Mouse (Mus musculus): Measurements from ENCODE around the gene Plac8. TPM values are rescaled to one million over a fixed set of nuclear protein-coding genes. Genes with fewer than 3 reads are reported as not detected.
A peak's percentile ranks its signal among the peaks of the same experiment; 100 is the strongest.

Plac8 gene
- polyA plus RNA-seq, 1 experiment from 2014 or later, result 104 TPM

- H3K9ac ChIP-seq (replicated peaks), result no peak overlapping the region
- TF ChIP-seq CTCF (IDR thresholded peaks at IDR 0.05; ENCODE audit: low read depth) (no peak), EP300 (IDR thresholded peaks at IDR 0.05; ENCODE audit: low read depth) (no peak)
- DNase-seq (no peak), ATAC-seq (no peak)
- H3K36me3 ChIP-seq (replicated peaks; ENCODE audit: insufficient read depth, low read length), result no peaks in the 10 kb centered on the region
- WGBS (ENCODE audit: insufficient replicate concordance), result 84% methylated on average over 6 of the region's 6 CpGs
- no peak overlapping the region for H3K4me3 ChIP-seq (ENCODE audit: low read depth, low read length)
- no peak overlapping the region for H3K4me2 ChIP-seq (ENCODE audit: low read depth, low read length)
- H3K27ac ChIP-seq (ENCODE audit: low read depth), result no peak overlapping the region
- peaks cover 10% of the 10 kb centered on the region; the same call in 1 of the 2 replicates for H3K4me1 ChIP-seq (ENCODE audit: insufficient read depth)
- no peaks in the 10 kb centered on the region; the same call in 1 of the 2 replicates for H3K9me3 ChIP-seq (ENCODE audit: low read length)
- no peaks in the 10 kb centered on the region for H3K27me3 ChIP-seq (ENCODE audit: insufficient read depth, low read length)
Measured at GRCm38 (mm10) chr5:100595999-100596398, 24.0 kb upstream of the Plac8 start.

GRCm38 (mm10) chr5:100594803-100595467, 22.9 kb upstream of the Plac8 start:
- no peaks in the 10 kb centered on the region for H3K27me3 ChIP-seq (ENCODE audit: insufficient read depth, low read length)
- H3K4me3 ChIP-seq (ENCODE audit: low read depth, low read length), result no peak overlapping the region
- peaks cover 7% of the 10 kb centered on the region; the same call in 1 of the 2 replicates for H3K4me1 ChIP-seq (ENCODE audit: insufficient read depth)
- ATAC-seq (no peak), DNase-seq (no peak)
- TF ChIP-seq CTCF (IDR thresholded peaks at IDR 0.05; ENCODE audit: low read depth) (no peak), EP300 (IDR thresholded peaks at IDR 0.05; ENCODE audit: low read depth) (no peak)
- 81% methylated on average over 13 of the region's 13 CpGs for WGBS (ENCODE audit: insufficient replicate concordance)
- no peak overlapping the region for H3K9ac ChIP-seq (replicated peaks)
- no peak overlapping the region for H3K4me2 ChIP-seq (ENCODE audit: low read depth, low read length)
- H3K27ac ChIP-seq (ENCODE audit: low read depth), result no peak overlapping the region
- no peaks in the 10 kb centered on the region for H3K36me3 ChIP-seq (replicated peaks; ENCODE audit: insufficient read depth, low read length)
- no peaks in the 10 kb centered on the region; the same call in 1 of the 2 replicates for H3K9me3 ChIP-seq (ENCODE audit: low read length)

- no peak overlapping the region for H3K4me3 ChIP-seq (ENCODE audit: low read depth, low read length)
- no peaks in the 10 kb centered on the region for H3K36me3 ChIP-seq (replicated peaks; ENCODE audit: insufficient read depth, low read length)
- H3K9ac ChIP-seq (replicated peaks), result no peak overlapping the region
- TF ChIP-seq EP300 (IDR thresholded peaks at IDR 0.05; ENCODE audit: low read depth) (no peak), CTCF (IDR thresholded peaks at IDR 0.05; ENCODE audit: low read depth) (no peak)
- no peak overlapping the region for H3K4me2 ChIP-seq (ENCODE audit: low read depth, low read length)
- no peaks in the 10 kb centered on the region for H3K27me3 ChIP-seq (ENCODE audit: insufficient read depth, low read length)
- H3K4me1 ChIP-seq (ENCODE audit: insufficient read depth), result peaks cover 5% of the 10 kb centered on the region; the same call in 1 of the 2 replicates
- 43% methylated on average over 5 of the region's 5 CpGs for WGBS (ENCODE audit: insufficient replicate concordance)
- H3K27ac ChIP-seq (ENCODE audit: low read depth), result no peak overlapping the region
- H3K9me3 ChIP-seq (ENCODE audit: low read length), result no peaks in the 10 kb centered on the region; the same call in 1 of the 2 replicates
- DNase-seq (no peak), ATAC-seq (no peak)
Measured at GRCm38 (mm10) chr5:100590505-100590904, 18.5 kb upstream of the Plac8 start.

- no peaks in the 10 kb centered on the region for H3K36me3 ChIP-seq (replicated peaks; ENCODE audit: insufficient read depth, low read length)
- H3K27me3 ChIP-seq (ENCODE audit: insufficient read depth, low read length), result no peaks in the 10 kb centered on the region
- H3K27ac ChIP-seq (ENCODE audit: low read depth), result peak overlapping the region; percentile 9; the same call in 1 of the 2 replicates
- no peak overlapping the region for H3K4me3 ChIP-seq (ENCODE audit: low read depth, low read length)
- H3K9me3 ChIP-seq (ENCODE audit: low read length), result no peaks in the 10 kb centered on the region
- ATAC-seq (no peak), DNase-seq (no peak)
- peaks cover 5% of the 10 kb centered on the region; the same call in 1 of the 2 replicates for H3K4me1 ChIP-seq (ENCODE audit: insufficient read depth)
- H3K4me2 ChIP-seq (ENCODE audit: low read depth, low read length), result no peak overlapping the region
- H3K9ac ChIP-seq (replicated peaks), result no peak overlapping the region
- 12% methylated on average over 2 of the region's 2 CpGs for WGBS (ENCODE audit: insufficient replicate concordance)
- TF ChIP-seq EP300 (IDR thresholded peaks at IDR 0.05; ENCODE audit: low read depth) (no peak), CTCF (IDR thresholded peaks at IDR 0.05; ENCODE audit: low read depth) (no peak)
Measured at GRCm38 (mm10) chr5:100587626-100588025, 15.6 kb upstream of the Plac8 start.

DNA sequence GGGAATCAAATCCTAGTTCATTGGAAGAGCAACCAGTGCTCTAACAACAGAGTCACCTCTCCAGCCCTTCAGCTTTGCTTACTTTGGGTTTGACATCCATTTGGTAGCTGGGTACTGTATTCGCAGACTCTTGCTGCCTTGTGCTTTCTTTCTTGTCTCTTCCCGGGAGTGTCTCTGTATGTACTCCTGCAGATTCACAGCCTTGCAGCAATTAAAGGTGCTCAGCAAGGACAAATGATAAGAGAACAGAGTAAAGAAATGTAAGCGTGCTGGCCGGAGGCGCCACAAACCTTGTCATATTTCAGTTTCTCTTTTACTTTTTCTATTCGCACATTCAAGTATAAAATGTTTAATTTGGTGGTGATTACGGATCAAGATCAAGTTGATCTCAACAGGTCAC, 15.1 kb upstream of the Plac8 start:
- H3K9ac ChIP-seq (replicated peaks), result no peak overlapping the region
- TF ChIP-seq CTCF (IDR thresholded peaks at IDR 0.05; ENCODE audit: low read depth), result no peak
- TF ChIP-seq EP300 (IDR thresholded peaks at IDR 0.05; ENCODE audit: low read depth), result no peak
- no peak overlapping the region for H3K4me2 ChIP-seq (ENCODE audit: low read depth, low read length)
- no peak for ATAC-seq
- H3K9me3 ChIP-seq (ENCODE audit: low read length), result no peaks in the 10 kb centered on the region
- H3K27ac ChIP-seq (ENCODE audit: low read depth), result no peak overlapping the region
- DNase-seq, result no peak
- WGBS (ENCODE audit: insufficient replicate concordance), result 86% methylated on average over 7 of the region's 7 CpGs
- H3K27me3 ChIP-seq (ENCODE audit: insufficient read depth, low read length), result no peaks in the 10 kb centered on the region
- no peak overlapping the region for H3K4me3 ChIP-seq (ENCODE audit: low read depth, low read length)
- H3K4me1 ChIP-seq (ENCODE audit: insufficient read depth), result peaks cover 7% of the 10 kb centered on the region; the same call in 1 of the 2 replicates
- H3K36me3 ChIP-seq (replicated peaks; ENCODE audit: insufficient read depth, low read length), result no peaks in the 10 kb centered on the region

DNA sequence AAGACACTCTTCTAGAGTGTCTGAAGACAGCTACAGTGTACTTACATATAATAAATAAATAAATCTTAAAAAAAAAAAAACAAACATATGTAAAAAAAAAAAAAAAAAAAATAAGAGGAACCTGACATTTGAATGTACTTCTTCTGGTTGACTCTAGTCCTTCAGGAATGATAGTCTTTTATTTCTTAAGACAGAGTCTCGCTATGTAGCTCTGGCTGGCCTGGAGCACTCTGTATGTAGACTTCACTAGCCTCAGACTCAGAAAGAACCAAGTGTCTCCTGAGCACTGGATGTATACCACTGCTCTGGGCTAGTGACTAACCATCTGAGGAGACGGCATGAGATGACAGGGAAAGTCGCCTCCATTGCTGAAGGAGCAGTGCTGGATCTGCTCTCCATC, 13.6 kb upstream of the Plac8 start:
- DNase-seq (no peak), ATAC-seq (no peak)
- TF ChIP-seq EP300 (IDR thresholded peaks at IDR 0.05; ENCODE audit: low read depth) (no peak), CTCF (IDR thresholded peaks at IDR 0.05; ENCODE audit: low read depth) (no peak)
- no peaks in the 10 kb centered on the region for H3K27me3 ChIP-seq (ENCODE audit: insufficient read depth, low read length)
- no peaks in the 10 kb centered on the region for H3K36me3 ChIP-seq (replicated peaks; ENCODE audit: insufficient read depth, low read length)
- H3K9me3 ChIP-seq (ENCODE audit: low read length), result no peaks in the 10 kb centered on the region
- 76% methylated on average over 3 of the region's 3 CpGs for WGBS (ENCODE audit: insufficient replicate concordance)
- peaks cover 10% of the 10 kb centered on the region for H3K4me1 ChIP-seq (ENCODE audit: insufficient read depth)
- H3K27ac ChIP-seq (ENCODE audit: low read depth), result no peak overlapping the region
- H3K4me3 ChIP-seq (ENCODE audit: low read depth, low read length), result no peak overlapping the region
- H3K9ac ChIP-seq (replicated peaks), result no peak overlapping the region
- H3K4me2 ChIP-seq (ENCODE audit: low read depth, low read length), result no peak overlapping the region

Data from liver, postnatal 0 days (tissue).